In genomic region chr3:57651865-57652259, GRCm38 (mm10) we compare ENCODE assay signal across 8 mouse cellular contexts. TPM values are rescaled to one million over a fixed set of nuclear protein-coding genes. Genes with fewer than 3 reads are reported as not detected.
A peak's percentile ranks its signal among the peaks of the same experiment; 100 is the strongest.
DNase-seq lines count a peak whose midpoint lies in the region; ATAC-seq and TF ChIP-seq lines count a peak whose summit lies in the region.

No protein-coding gene starts in this region.

- H3K4me2 ChIP-seq in liver, embryonic 15.5 days: peak overlapping the region; percentile 71

- H3K4me1 ChIP-seq in erythroblast, embryonic 14.5 days (ENCODE audit: control insufficient read depth): peaks cover 5% of the 10 kb centered on the region
- no peaks in the 10 kb centered on the region for H3K4me1 ChIP-seq in testis, adult 2 months (ENCODE audit: control insufficient read depth, insufficient read depth, low read length)
- peaks cover 5% of the 10 kb centered on the region; the same call in 1 of the 2 replicates for H3K4me1 ChIP-seq in liver, embryonic 15.5 days (replicated peaks)

- ATAC-seq in erythroblast, adult 5-6 weeks (replicated peaks; ENCODE audit: low FRiP score, poor library complexity, severe bottlenecking): no peak
- 0 out of 2 replicates have a peak, but pooled peaks have one; percentile 18 for ATAC-seq in liver, embryonic 15.5 days (ENCODE audit: insufficient read depth)

- DNase-seq in testis, postnatal 14 days (ENCODE audit: low spot score): no peak
- DNase-seq in right cerebral cortex, postnatal 25 days: no peak
- DNase-seq in MN1 (ENCODE audit: low spot score): no peak
- no peak for DNase-seq in testis, postnatal 10 days (ENCODE audit: low spot score)

- TF ChIP-seq POLR2A in testis, adult 2 months (IDR thresholded peaks at IDR 0.05; ENCODE audit: control insufficient read depth, low read depth, low read length): no peak

- H3K4me3 ChIP-seq in erythroblast, embryonic 14.5 days (replicated peaks): peak overlapping the region; percentile 90
- H3K4me3 ChIP-seq in testis, adult 2 months (ENCODE audit: control insufficient read depth, low read depth, low read length): peak overlapping the region; percentile 100; the same call in 1 of the 2 replicates
- H3K4me3 ChIP-seq in liver, embryonic 15.5 days (replicated peaks): peak overlapping the region; percentile 85

- TF ChIP-seq CTCF in testis, adult 2 months (IDR thresholded peaks at IDR 0.05; ENCODE audit: control insufficient read depth, insufficient read depth, insufficient replicate concordance, low read depth, low read length): no peak

- H3K36me3 ChIP-seq in erythroblast, embryonic 14.5 days (ENCODE audit: control insufficient read depth): peaks cover 2% of the 10 kb centered on the region; the same call in 1 of the 2 replicates
- no peaks in the 10 kb centered on the region; the same call in 1 of the 2 replicates for H3K36me3 ChIP-seq in testis, adult 2 months (ENCODE audit: control insufficient read depth, insufficient read depth, low read length)
- H3K36me3 ChIP-seq in liver, embryonic 15.5 days (replicated peaks): peaks cover 3% of the 10 kb centered on the region; the same call in 1 of the 2 replicates

- no peaks in the 10 kb centered on the region for H3K9me3 ChIP-seq in erythroblast, embryonic 14.5 days (ENCODE audit: control insufficient read depth, low read length)
- H3K9me3 ChIP-seq in liver, embryonic 15.5 days (replicated peaks): no peaks in the 10 kb centered on the region

- H3K27me3 ChIP-seq in erythroblast, embryonic 14.5 days (ENCODE audit: control insufficient read depth): no peaks in the 10 kb centered on the region
- no peaks in the 10 kb centered on the region for H3K27me3 ChIP-seq in testis, adult 2 months (ENCODE audit: control insufficient read depth, insufficient read depth, low read length)
- no peaks in the 10 kb centered on the region for H3K27me3 ChIP-seq in liver, embryonic 15.5 days

- whole genome bisulfite sequencing in liver, embryonic 15.5 days (ENCODE audit: insufficient replicate concordance): 60% methylated on average over 3 of the region's 3 CpGs

- H3K27ac ChIP-seq in testis, adult 2 months (ENCODE audit: control insufficient read depth, insufficient read depth, low read depth, low read length): no peak overlapping the region
- H3K27ac ChIP-seq in liver, embryonic 15.5 days (replicated peaks): no peak overlapping the region

- H3K9ac ChIP-seq in liver, embryonic 15.5 days: peak overlapping the region; percentile 76

RNA-seq across cellular contexts. Expression of gene Commd2, which starts 0.3 kb away (rescaled TPM):
- polyA plus RNA-seq in erythroblast, embryonic 14.5 days (2012): 1.2 and 2.6 TPM in 2 replicates
- 7.3 and 9.2 TPM in 2 replicates for total RNA-seq in erythroblast, adult 5-6 weeks (2015; ENCODE audit: low replicate concordance)
- total RNA-seq in erythroblast, adult 5-6 weeks (2017; ENCODE audit: low replicate concordance): 2.2 and 8.5 TPM in 2 replicates
- polyA plus RNA-seq in testis, adult 2 months (2012; rRNA removed): 7.6 and 9.8 TPM in 2 replicates
- polyA plus RNA-seq in liver, embryonic 15.5 days (2015; fragmentation: Nextera tagmentation; extraction: Ambion mirVana): 23.4 and 28.4 TPM in 2 replicates

RNA-seq across cellular contexts. Expression of gene Ankub1, which starts 40.7 kb away (rescaled TPM):
- 0.05 TPM in 1 of 2 replicates, not detected in the other for polyA plus RNA-seq in erythroblast, embryonic 14.5 days (2012)
- total RNA-seq in erythroblast, adult 5-6 weeks (2015; ENCODE audit: low replicate concordance): not detected in 2 replicates
- 0.51 TPM in 1 of 2 replicates, not detected in the other for total RNA-seq in erythroblast, adult 5-6 weeks (2017; ENCODE audit: low replicate concordance)
- 0.36 and 0.55 TPM in 2 replicates for polyA plus RNA-seq in testis, adult 2 months (2012; rRNA removed)
- not detected in 2 replicates for polyA plus RNA-seq in liver, embryonic 15.5 days (2015; fragmentation: Nextera tagmentation; extraction: Ambion mirVana)
